Comparison of ENCODE assay signal across 14 mouse cellular contexts in genomic region chr8:90076381-90076780, GRCm38 (mm10).
DNase-seq lines count a peak whose midpoint lies in the region; ATAC-seq and TF ChIP-seq lines count a peak whose summit lies in the region.
"Had no signal": no experiment of that assay in that cellular context is flagged by ENCODE, and none has a peak within 500 bp of the region (broad histone marks: within the 10 kb centered on the region; RNA-seq: fewer than 3 reads in every experiment).

No protein-coding gene starts in this region.

- TF ChIP-seq EP300 in CH12.LX (IDR thresholded peaks at IDR 0.05; ENCODE audit: low read length) = no peak

- TF ChIP-seq RAD21 in CH12.LX (IDR thresholded peaks at IDR 0.05; ENCODE audit: low read depth, low read length) = no peak

- no peak overlapping the region for H3K27ac ChIP-seq in CH12.LX (ENCODE audit: insufficient read depth, low read depth)
- peak overlapping the region; percentile 63 for H3K27ac ChIP-seq in hindbrain, embryonic 11.5 days (ENCODE audit: low read depth, low read length)
- H3K27ac ChIP-seq in midbrain, embryonic 14.5 days (replicated peaks; ENCODE audit: low read depth, low read length) = peak overlapping the region; percentile 86
- H3K27ac ChIP-seq: intestine, embryonic 15.5 days had no signal

- no peak for TF ChIP-seq CTCF in CH12.LX (conservative IDR thresholded peaks at IDR 0.05 in 1 of 2, IDR thresholded peaks at IDR 0.05 in 1 of 2; ENCODE audit: low read depth in 2 of 2, low read length in 2 of 2)

- no peaks in the 10 kb centered on the region for H3K36me3 ChIP-seq in CH12.LX (replicated peaks in 1 of 2; ENCODE audit: control insufficient read depth in 1 of 2, insufficient read depth in 1 of 2, low read length in 1 of 2)
- no peaks in the 10 kb centered on the region for H3K36me3 ChIP-seq in hindbrain, embryonic 11.5 days (ENCODE audit: control insufficient read depth, insufficient read depth, low read length)
- H3K36me3 ChIP-seq in midbrain, embryonic 14.5 days (ENCODE audit: control insufficient read depth, insufficient read depth, low read length) = no peaks in the 10 kb centered on the region
- H3K36me3 ChIP-seq: heart, embryonic 12.5 days; intestine, embryonic 15.5 days had no signal

- no peak overlapping the region for H3K4me2 ChIP-seq in CH12.LX (ENCODE audit: insufficient read depth, low read depth, poor library complexity, severe bottlenecking)
- H3K4me2 ChIP-seq in hindbrain, embryonic 11.5 days (replicated peaks; ENCODE audit: low read depth, low read length) = no peak overlapping the region
- H3K4me2 ChIP-seq in midbrain, embryonic 14.5 days (ENCODE audit: low read length) = no peak overlapping the region
- H3K4me2 ChIP-seq: heart, embryonic 12.5 days; intestine, embryonic 15.5 days had no signal

- H3K4me3 ChIP-seq in CH12.LX (replicated peaks in 1 of 3; ENCODE audit: low read depth in 2 of 3, low read length in 2 of 3, poor library complexity in 1 of 3) = no peak overlapping the region
- H3K4me3 ChIP-seq in hindbrain, embryonic 11.5 days (ENCODE audit: low read depth, low read length) = no peak overlapping the region
- H3K4me3 ChIP-seq in midbrain, embryonic 14.5 days (replicated peaks; ENCODE audit: low read depth, low read length) = no peak overlapping the region
- H3K4me3 ChIP-seq: heart, embryonic 12.5 days; intestine, embryonic 15.5 days had no signal

- no peak for TF ChIP-seq POLR2A in CH12.LX (IDR thresholded peaks at IDR 0.05; ENCODE audit: low read depth, low read length)

- peak; percentile 37 for DNase-seq in CH12.LX (ENCODE audit: extremely low read depth)
- peak; percentile 45 for DNase-seq in embryo, embryonic 11.5 days (ENCODE audit: low read depth, low spot score)
- DNase-seq in hindbrain, embryonic 11.5 days (ENCODE audit: low spot score) = peak; percentile 82
- peak; percentile 92 for DNase-seq in midbrain, embryonic 14.5 days
- no peak for DNase-seq in urinary bladder, postnatal 10 days (ENCODE audit: low spot score)
- DNase-seq in kidney, postnatal 14 days = no peak
- no peak for DNase-seq in heart, adult 9 months (ENCODE audit: low spot score in 2 of 2)
- DNase-seq: adrenal gland, postnatal 25 days; cerebellum, adult 9-11 months; liver; lung, postnatal 4 days had no signal

- in situ Hi-C loops in CH12.LX (cut with MboI; ENCODE audit: low pct_ligation_motif_present, low pct_unique_long_range_greater_than_20kb, low sequenced_read_pairs) = no loop called here

- H3K4me1 ChIP-seq in CH12.LX (ENCODE audit: control insufficient read depth in 1 of 2, insufficient read depth in 2 of 2) = peaks cover 0 to 15% of the 10 kb centered on the region in 2 experiments; a peak in 2 of 4 replicates
- H3K4me1 ChIP-seq in hindbrain, embryonic 11.5 days (replicated peaks; ENCODE audit: control insufficient read depth, insufficient read depth, low read length) = peaks cover 6% of the 10 kb centered on the region; the same call in 1 of the 2 replicates
- peaks cover 18% of the 10 kb centered on the region for H3K4me1 ChIP-seq in midbrain, embryonic 14.5 days (ENCODE audit: control insufficient read depth, insufficient read depth, low read length)
- H3K4me1 ChIP-seq: intestine, embryonic 15.5 days had no signal

- no peaks in the 10 kb centered on the region for H3K79me2 ChIP-seq in CH12.LX (replicated peaks; ENCODE audit: control insufficient read depth, extremely low read depth, insufficient read depth, poor library complexity, severe bottlenecking)

- no peaks in the 10 kb centered on the region for H3K9me3 ChIP-seq in CH12.LX (replicated peaks; ENCODE audit: low read length)
- no peaks in the 10 kb centered on the region for H3K9me3 ChIP-seq in hindbrain, embryonic 11.5 days (ENCODE audit: control insufficient read depth, low read length)
- H3K9me3 ChIP-seq in midbrain, embryonic 14.5 days (ENCODE audit: control insufficient read depth, low read length) = no peaks in the 10 kb centered on the region
- H3K9me3 ChIP-seq: heart, embryonic 12.5 days; intestine, embryonic 15.5 days had no signal

- no peaks in the 10 kb centered on the region for H3K27me3 ChIP-seq in CH12.LX (replicated peaks)
- no peaks in the 10 kb centered on the region for H3K27me3 ChIP-seq in hindbrain, embryonic 11.5 days (ENCODE audit: control insufficient read depth, insufficient read depth, low read length)
- H3K27me3 ChIP-seq in midbrain, embryonic 14.5 days (ENCODE audit: control insufficient read depth, insufficient read depth, low read length) = no peaks in the 10 kb centered on the region
- H3K27me3 ChIP-seq: heart, embryonic 12.5 days; intestine, embryonic 15.5 days had no signal

- ATAC-seq in hindbrain, embryonic 11.5 days (ENCODE audit: low FRiP score) = peak; percentile 93
- peak; percentile 74; the same call in 1 of the 2 replicates for ATAC-seq in midbrain, embryonic 14.5 days (ENCODE audit: low FRiP score, low TSS enrichment)
- ATAC-seq in megakaryocyte-erythroid progenitor cell, adult 5-6 weeks (replicated peaks; ENCODE audit: low FRiP score, low TSS enrichment, poor library complexity, severe bottlenecking) = no peak
- ATAC-seq: intestine, embryonic 15.5 days had no signal

- dilution Hi-C loops in CH12.LX (cut with MboI; ENCODE audit: extremely low pct_ligation_motif_present, extremely low pct_unique_long_range_greater_than_20kb, low sequenced_read_pairs) = no loop called here

- no peak overlapping the region for H3K9ac ChIP-seq in CH12.LX (ENCODE audit: insufficient read depth, low read depth)
- no peak overlapping the region for H3K9ac ChIP-seq in hindbrain, embryonic 11.5 days (ENCODE audit: low read depth, low read length)
- H3K9ac ChIP-seq in midbrain, embryonic 14.5 days (replicated peaks; ENCODE audit: low read length) = no peak overlapping the region
- H3K9ac ChIP-seq: heart, embryonic 12.5 days; intestine, embryonic 15.5 days had no signal

TF ChIP-seq in CH12.LX, 34 proteins besides CTCF, POLR2A, EP300 and RAD21:
- TF ChIP-seq PAX5 (IDR thresholded peaks at IDR 0.05; ENCODE audit: low read length) = no peak
- no peak for TF ChIP-seq UBTF (IDR thresholded peaks at IDR 0.05; ENCODE audit: low read depth, low read length)
- TF ChIP-seq CHD2 (IDR thresholded peaks at IDR 0.05; ENCODE audit: low read length) = no peak
- no peak for TF ChIP-seq ZKSCAN1 (IDR thresholded peaks at IDR 0.05; ENCODE audit: borderline replicate concordance, low read depth, low read length)
- TF ChIP-seq NELFE (IDR thresholded peaks at IDR 0.05; ENCODE audit: low read depth, low read length) = no peak
- TF ChIP-seq E2F4 (IDR thresholded peaks at IDR 0.05; ENCODE audit: insufficient replicate concordance, low read depth, low read length) = no peak
- no peak for TF ChIP-seq SMC3 (IDR thresholded peaks at IDR 0.05; ENCODE audit: low read depth, low read length)

Comparison
In these comparisons a context has a peak if more than half of its experiments do, and no peak if none do; other contexts are left out.
1. DNase-seq: peak in CH12.LX (single experiment), embryo, embryonic 11.5 days (single experiment), hindbrain, embryonic 11.5 days (single experiment) and midbrain, embryonic 14.5 days (single experiment); none in urinary bladder, postnatal 10 days (single experiment), kidney, postnatal 14 days (single experiment) and heart, adult 9 months (0 of 2).